Mouse (Mus musculus) liver, embryonic 13.5 days (tissue): ENCODE measurements around the gene Lypd9. TPM values are rescaled to one million over a fixed set of nuclear protein-coding genes. Genes with fewer than 3 reads are reported as not detected.
"Not testable (repeated sequence)": the region's sequence is repeated elsewhere in the genome, so short reads cannot be mapped to it uniquely, and the experiment has no call there.

Experiments used
- ATAC-seq: fragments of 200-750 bp; cut with Nextera tagmentation; 2 replicates; pipeline ENCODE4 v1.8.0; 2017; ENCODE audit warnings: low read depth, mild to moderate bottlenecking, moderate number of reproducible peaks, moderate library complexity
- DNase-seq: peaks from one replicate; pipeline ENCODE4 v3.0.0; 2022
- H3K27ac ChIP-seq: fragments of 300-500 bp; sonication (generic); 2 replicates; pipeline ENCODE4 v1.5.1; 2015; ENCODE audit warnings: moderate library complexity, mild to moderate bottlenecking, inconsistent platforms
- H3K27me3 ChIP-seq: fragments of 300-500 bp; sonication (generic); 2 replicates; pipeline ENCODE4 v1.6.1; 2015; ENCODE audit warnings: mild to moderate bottlenecking, inconsistent platforms
- H3K36me3 ChIP-seq: fragments of 300-500 bp; sonication (generic); 2 replicates; pipeline ENCODE4 v1.6.1; 2015; ENCODE audit warnings: mild to moderate bottlenecking, inconsistent platforms
- H3K4me1 ChIP-seq: fragments of 300-500 bp; sonication (generic); replicated peaks from 2 replicates; pipeline ENCODE4 v1.6.1; 2015; ENCODE audit warnings: inconsistent platforms
- H3K4me2 ChIP-seq: fragments of 300-500 bp; sonication (generic); 2 replicates; pipeline ENCODE4 v1.6.1; 2015; ENCODE audit warnings: inconsistent platforms, mild to moderate bottlenecking, moderate library complexity
- H3K4me3 ChIP-seq: fragments of 300-500 bp; sonication (generic); replicated peaks from 2 replicates; pipeline ENCODE4 v1.5.1; 2015; ENCODE audit warnings: mild to moderate bottlenecking, inconsistent platforms
- H3K9ac ChIP-seq: fragments of 300-500 bp; sonication (generic); 2 replicates; pipeline ENCODE4 v1.6.1; 2015; ENCODE audit warnings: mild to moderate bottlenecking, inconsistent platforms
- H3K9me3 ChIP-seq: fragments of 300-500 bp; sonication (generic); replicated peaks from 2 replicates; pipeline ENCODE4 v1.6.1; 2016; ENCODE audit warnings: inconsistent platforms
- WGBS: fragments of 180-500 bp; shearing (Covaris S2); methylation state at CpG from one replicate; pipeline ENCODE4 v1.1.7; 2015; ENCODE audit not compliant: insufficient replicate concordance; 5-methylcytosine and 5-hydroxymethylcytosine counted together
- polyA plus RNA-seq: library from polyadenylated mRNA; unstranded; fragments of >200 nt; fragmentation: Nextera tagmentation; extraction: Ambion mirVana; gene quantifications from 2 replicates; pipeline ENCODE4 v1.2.1, GENCODE M21; 2015

The Lypd9 gene
- not detected in 2 replicates for polyA plus RNA-seq

DNA sequence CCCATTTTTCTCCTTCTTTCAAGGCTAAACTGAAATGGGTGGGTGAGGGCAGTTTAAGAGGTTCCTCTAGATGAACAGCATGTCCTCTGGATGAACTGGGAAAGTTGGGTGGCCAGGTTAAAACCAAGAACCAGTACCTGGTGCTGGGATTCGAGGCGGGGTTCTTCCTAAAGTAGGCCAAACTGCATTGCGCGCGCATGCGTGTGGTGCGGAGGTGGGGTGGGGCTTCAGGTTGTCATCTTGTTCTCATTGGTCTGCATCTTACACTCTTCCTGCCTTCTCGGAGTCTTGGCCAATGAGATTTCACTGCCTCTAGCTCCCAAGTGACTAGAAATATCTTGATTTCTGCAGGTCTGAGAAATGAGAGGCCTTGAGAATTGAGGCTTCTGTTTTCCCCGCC, at the start of gene Lypd9:
TSS of gene Lypd9 (minus strand) at position 165 of the 400 bp plus-strand sequence.
- Histone ChIP-seq H3K27ac (no peak within 1 kb of the TSS), H3K4me3 (no peak within 1 kb of the TSS), H3K27me3 (no peaks in the 10 kb centered on the region), H3K36me3 (no peaks in the 10 kb centered on the region), H3K4me1 (no peaks in the 10 kb centered on the region), H3K9ac (no peak within 1 kb of the TSS), H3K4me2 (no peak within 1 kb of the TSS), H3K9me3 (0 out of 2 replicates have a peak, but pooled peaks cover 3% of the 10 kb centered on the region)
- no peak for ATAC-seq
- no peak for DNase-seq
- WGBS, result 85% methylated on average over 9 of the region's 9 CpGs

DNA sequence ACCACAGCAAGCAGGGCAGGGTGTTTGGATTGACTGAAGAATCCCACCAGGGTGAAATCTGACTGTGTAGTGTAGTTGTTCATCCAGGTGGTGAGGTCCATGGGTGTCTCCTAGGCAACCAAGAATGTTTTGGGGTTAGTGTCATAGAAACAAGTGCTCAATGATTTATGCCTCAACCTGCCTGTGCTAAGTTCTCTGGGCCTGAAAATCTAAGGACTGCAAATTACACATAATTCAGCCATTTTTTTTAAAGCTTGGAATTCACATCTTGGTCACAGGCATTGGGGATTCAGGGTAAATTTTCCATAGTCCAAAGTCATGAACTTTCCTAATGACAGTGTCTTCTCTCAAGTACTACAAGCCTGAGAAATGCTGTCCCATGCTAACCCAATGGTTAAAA, 49.7 kb upstream of the Lypd9 start, which contains the start of gene Olfr331:
TSS of gene Olfr331 (minus strand) at position 101 of the 400 bp plus-strand sequence.
- not testable (repeated sequence) for DNase-seq, ATAC-seq, H3K27me3 ChIP-seq, H3K4me2 ChIP-seq, H3K9ac ChIP-seq, H3K4me3 ChIP-seq, H3K36me3 ChIP-seq, H3K27ac ChIP-seq, H3K4me1 ChIP-seq, H3K9me3 ChIP-seq

GRCm38 (mm10) chr11:58499290-58499689, 46.6 kb upstream of the Lypd9 start:
- WGBS, result 48% methylated on average over 3 of the region's 3 CpGs
- no peaks in the 10 kb centered on the region for H3K36me3 ChIP-seq
- no peak overlapping the region for H3K4me3 ChIP-seq
- H3K4me2 ChIP-seq, result no peak overlapping the region
- no peak overlapping the region for H3K27ac ChIP-seq
- H3K27me3 ChIP-seq, result no peaks in the 10 kb centered on the region
- ATAC-seq, result no peak
- no peak for DNase-seq
- H3K9ac ChIP-seq, result no peak overlapping the region
- H3K9me3 ChIP-seq, result no peaks in the 10 kb centered on the region
- no peaks in the 10 kb centered on the region for H3K4me1 ChIP-seq

GRCm38 (mm10) chr11:58498761-58499160, 46.0 kb upstream of the Lypd9 start:
- no peak for ATAC-seq
- Histone ChIP-seq H3K27ac (no peak overlapping the region), H3K4me2 (no peak overlapping the region), H3K9ac (no peak overlapping the region), H3K36me3 (no peaks in the 10 kb centered on the region), H3K4me1 (no peaks in the 10 kb centered on the region), H3K4me3 (no peak overlapping the region), H3K27me3 (no peaks in the 10 kb centered on the region), H3K9me3 (no peaks in the 10 kb centered on the region)
- no peak for DNase-seq
- WGBS, result 53% methylated on average over 9 of the region's 9 CpGs

DNA sequence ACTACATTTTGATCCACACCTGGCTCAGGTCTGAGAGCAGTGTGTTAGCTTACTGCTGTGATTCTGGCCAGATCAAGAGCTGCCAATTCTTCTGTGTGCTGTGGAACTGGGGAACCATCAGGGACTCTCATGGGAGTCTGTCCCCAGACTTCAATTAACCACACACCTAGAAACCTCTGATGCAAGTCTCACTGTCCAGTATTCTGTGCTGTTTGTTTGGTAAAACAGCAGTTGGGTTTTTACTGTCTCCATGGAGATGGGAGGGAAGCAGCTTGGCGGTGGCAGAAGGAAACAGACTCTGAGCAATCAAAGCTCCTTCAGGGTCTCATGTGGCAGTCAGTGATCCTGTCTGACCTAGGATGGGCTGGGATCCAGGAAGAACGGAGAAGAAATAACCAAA, 39.7 kb upstream of the Lypd9 start, which contains the start of gene Olfr332:
TSS of gene Olfr332 (minus strand) at position 101 of the 400 bp plus-strand sequence.
- no peaks in the 10 kb centered on the region for H3K9me3 ChIP-seq
- no peak within 1 kb of the TSS for H3K4me2 ChIP-seq
- WGBS, result 76% methylated on average over 2 of the region's 2 CpGs
- no peaks in the 10 kb centered on the region for H3K27me3 ChIP-seq
- no peaks in the 10 kb centered on the region for H3K36me3 ChIP-seq
- H3K9ac ChIP-seq, result no peak within 1 kb of the TSS
- H3K27ac ChIP-seq, result no peak within 1 kb of the TSS
- DNase-seq (no peak), ATAC-seq (no peak)
- no peak within 1 kb of the TSS for H3K4me3 ChIP-seq
- H3K4me1 ChIP-seq, result no peaks in the 10 kb centered on the region

GRCm38 (mm10) chr11:58462170-58462569, 9.4 kb upstream of the Lypd9 start, which contains the start of gene Olfr30:
Gene Olfr30, minus strand, starts transcription at chr11:58462270.
- no peak within 1 kb of the TSS for H3K9ac ChIP-seq

DNA sequence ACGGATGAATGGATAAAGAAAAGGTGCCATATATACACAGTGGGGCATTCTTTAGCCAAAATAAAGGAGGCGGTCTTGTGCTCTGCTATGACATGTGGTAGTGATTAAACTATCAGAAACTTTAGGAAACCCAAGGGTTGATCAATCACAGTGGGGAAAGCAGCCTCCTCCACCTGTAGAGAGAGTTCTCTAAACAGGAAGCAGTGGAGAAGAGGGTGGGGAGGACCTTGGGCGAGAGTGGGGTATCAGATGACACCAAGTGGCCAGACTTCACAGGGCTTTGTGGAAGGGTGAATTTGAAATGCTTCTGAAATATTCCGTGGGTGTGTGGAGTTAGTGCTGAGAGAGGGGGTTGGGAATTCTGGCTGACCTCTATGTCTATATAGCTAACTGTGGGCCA, 869 bp upstream of the Lypd9 start:
- Histone ChIP-seq H3K27ac (no peak overlapping the region), H3K4me3 (no peak overlapping the region), H3K9ac (no peak overlapping the region), H3K4me2 (no peak overlapping the region), H3K36me3 (no peaks in the 10 kb centered on the region), H3K27me3 (no peaks in the 10 kb centered on the region), H3K4me1 (no peaks in the 10 kb centered on the region), H3K9me3 (0 out of 2 replicates have a peak, but pooled peaks cover 3% of the 10 kb centered on the region)
- no peak for ATAC-seq
- 44% methylated on average over 4 of the region's 4 CpGs for WGBS
- DNase-seq, result no peak

More at GRCm38 (mm10) chr11:58462170-58462569, 9.4 kb upstream of the Lypd9 start, which contains the start of gene Olfr30:
- DNase-seq (no peak), ATAC-seq (no peak)
- Histone ChIP-seq H3K27me3 (no peaks in the 10 kb centered on the region), H3K4me2 (no peak within 1 kb of the TSS), H3K27ac (no peak within 1 kb of the TSS), H3K36me3 (no peaks in the 10 kb centered on the region), H3K4me1 (no peaks in the 10 kb centered on the region), H3K9me3 (no peaks in the 10 kb centered on the region), H3K4me3 (no peak within 1 kb of the TSS)

GRCm38 (mm10) chr11:58437866-58438265, 14.9 kb downstream of the Lypd9 start:
- H3K27me3 ChIP-seq, result no peaks in the 10 kb centered on the region
- no peak overlapping the region for H3K4me3 ChIP-seq
- H3K4me2 ChIP-seq, result no peak overlapping the region
- ATAC-seq (no peak), DNase-seq (no peak)
- no peaks in the 10 kb centered on the region for H3K4me1 ChIP-seq
- H3K9ac ChIP-seq, result no peak overlapping the region
- no peak overlapping the region for H3K27ac ChIP-seq
- H3K9me3 ChIP-seq, result no peaks in the 10 kb centered on the region
- 38% methylated on average over 5 of the region's 5 CpGs for WGBS
- H3K36me3 ChIP-seq, result no peaks in the 10 kb centered on the region

- 0 out of 2 replicates have a peak, but pooled peaks cover 3% of the 10 kb centered on the region for H3K27me3 ChIP-seq
- H3K4me1 ChIP-seq, result no peaks in the 10 kb centered on the region
- 61% methylated on average over 3 of the region's 3 CpGs for WGBS
- H3K9ac ChIP-seq, result no peak within 1 kb of the TSS
- H3K27ac ChIP-seq, result no peak within 1 kb of the TSS
- H3K9me3 ChIP-seq, result no peaks in the 10 kb centered on the region
- DNase-seq, result no peak
- H3K4me3 ChIP-seq, result no peak within 1 kb of the TSS
- no peaks in the 10 kb centered on the region for H3K36me3 ChIP-seq
- ATAC-seq, result no peak
- H3K4me2 ChIP-seq, result no peak within 1 kb of the TSS
Measured at GRCm38 (mm10) chr11:58432259-58432658, 20.5 kb downstream of the Lypd9 start, which contains the start of gene Gm12253. Gene Gm12253, plus strand, starts transcription at chr11:58432559.

DNA sequence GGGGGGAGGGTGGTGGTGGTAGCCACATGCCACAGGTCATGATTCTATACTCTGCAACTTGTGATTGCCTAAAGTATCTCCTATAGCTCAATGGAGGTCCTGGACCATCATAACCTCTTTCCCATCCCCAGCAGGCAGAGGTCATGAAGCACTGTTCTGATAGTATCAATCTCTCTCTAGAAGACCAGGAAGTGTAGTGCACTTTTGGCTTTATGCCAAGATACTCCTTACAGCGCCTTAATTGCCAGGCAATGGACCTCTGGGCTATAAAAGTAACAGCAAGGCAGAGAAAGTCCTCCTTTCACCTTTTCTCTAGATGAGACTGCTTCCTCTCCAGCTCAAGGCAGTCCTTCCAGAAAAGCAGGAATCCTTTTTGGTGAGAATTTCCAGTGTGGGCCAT, 31.9 kb downstream of the Lypd9 start, which contains the start of gene 1810065E05Rik:
TSS of gene 1810065E05Rik (plus strand) at position 297 of the 400 bp plus-strand sequence.
- no peak within 1 kb of the TSS for H3K4me2 ChIP-seq
- no peaks in the 10 kb centered on the region for H3K36me3 ChIP-seq
- no peak for DNase-seq
- no peak within 1 kb of the TSS for H3K9ac ChIP-seq
- H3K4me3 ChIP-seq, result no peak within 1 kb of the TSS
- no peaks in the 10 kb centered on the region for H3K4me1 ChIP-seq
- no peaks in the 10 kb centered on the region for H3K27me3 ChIP-seq
- H3K9me3 ChIP-seq, result no peaks in the 10 kb centered on the region
- no peak within 1 kb of the TSS for H3K27ac ChIP-seq
- 35% methylated on average over 1 of the region's 1 CpGs for WGBS
- no peak for ATAC-seq

GRCm38 (mm10) chr11:58418336-58418735, 34.4 kb downstream of the Lypd9 start:
- Histone ChIP-seq H3K36me3 (no peaks in the 10 kb centered on the region), H3K9ac (no peak overlapping the region), H3K27me3 (no peaks in the 10 kb centered on the region), H3K9me3 (no peaks in the 10 kb centered on the region), H3K4me1 (no peaks in the 10 kb centered on the region), H3K4me2 (no peak overlapping the region), H3K27ac (no peak overlapping the region), H3K4me3 (no peak overlapping the region)
- DNase-seq, result no peak
- WGBS, result 63% methylated on average over 3 of the region's 3 CpGs
- no peak for ATAC-seq

GRCm38 (mm10) chr11:58408066-58408465, 44.7 kb downstream of the Lypd9 start:
- WGBS, result 66% methylated on average over 3 of the region's 3 CpGs
- no peak overlapping the region for H3K4me2 ChIP-seq
- H3K9me3 ChIP-seq, result no peaks in the 10 kb centered on the region
- no peak overlapping the region for H3K9ac ChIP-seq
- no peaks in the 10 kb centered on the region for H3K4me1 ChIP-seq
- H3K27me3 ChIP-seq, result no peaks in the 10 kb centered on the region
- ATAC-seq (no peak), DNase-seq (no peak)
- no peaks in the 10 kb centered on the region for H3K36me3 ChIP-seq
- H3K27ac ChIP-seq, result no peak overlapping the region
- H3K4me3 ChIP-seq, result no peak overlapping the region
